Mouse (Mus musculus) neutrophil, adult 5-6 weeks (primary cell): Measurements from ENCODE around the gene Naif1. TPM values are rescaled to one million over a fixed set of nuclear protein-coding genes. Genes with fewer than 3 reads are reported as not detected.

Experiments used
- ATAC-seq: fragments of 151-379, 151-347 bp; 2 replicates; pipeline ENCODE4 v1.8.0; 2017; ENCODE audit warnings: mild to moderate bottlenecking, moderate TSS enrichment; ENCODE audit not compliant: insufficient number of reproducible peaks, poor library complexity, low FRiP score, severe bottlenecking; ENCODE audit errors: extremely low read depth
- total RNA-seq: library from RNA; stranded (forward); fragments of 200-1000 nt; gene quantifications from 2 replicates; pipeline ENCODE4 v1.2.3, GENCODE M21; 2017

The Naif1 gene
- total RNA-seq: 6.1 and 6.4 TPM in 2 replicates

- ATAC-seq: no peak
Measured at GRCm38 (mm10) chr2:32449761-32450754, at the start of gene Naif1. Naif1 (plus strand) TSS chr2:32450457.

GRCm38 (mm10) chr2:32404663-32405062, 45.6 kb upstream of the Naif1 start:
- ATAC-seq: peak; percentile 95

- no peak for ATAC-seq
Measured at GRCm38 (mm10) chr2:32407144-32407824, 43.0 kb upstream of the Naif1 start.

- ATAC-seq: no peak
Measured at GRCm38 (mm10) chr2:32408429-32409424, 41.5 kb upstream of the Naif1 start.

- no peak for ATAC-seq
Measured at GRCm38 (mm10) chr2:32411407-32411806, 38.9 kb upstream of the Naif1 start.

- no peak for ATAC-seq
Measured at GRCm38 (mm10) chr2:32412742-32413531, 37.3 kb upstream of the Naif1 start.

- no peak for ATAC-seq
Measured at GRCm38 (mm10) chr2:32413936-32414335, 36.3 kb upstream of the Naif1 start.

- no peak for ATAC-seq
Measured at GRCm38 (mm10) chr2:32415801-32416200, 34.5 kb upstream of the Naif1 start.

GRCm38 (mm10) chr2:32416556-32416955, 33.7 kb upstream of the Naif1 start:
- ATAC-seq: no peak

GRCm38 (mm10) chr2:32417486-32417885, 32.8 kb upstream of the Naif1 start:
- no peak for ATAC-seq

- no peak for ATAC-seq
Measured at GRCm38 (mm10) chr2:32418430-32419151, 31.7 kb upstream of the Naif1 start.

- no peak for ATAC-seq
Measured at GRCm38 (mm10) chr2:32419359-32419758, 30.9 kb upstream of the Naif1 start.

- ATAC-seq: no peak
Measured at GRCm38 (mm10) chr2:32420066-32420608, 30.1 kb upstream of the Naif1 start.

- ATAC-seq: no peak
Measured at GRCm38 (mm10) chr2:32420647-32421046, 29.6 kb upstream of the Naif1 start.

- ATAC-seq: no peak
Measured at GRCm38 (mm10) chr2:32421851-32422251, 28.4 kb upstream of the Naif1 start.

GRCm38 (mm10) chr2:32423481-32424331, 26.6 kb upstream of the Naif1 start:
- ATAC-seq: peak; percentile 22; the same call in 1 of the 2 replicates
